Mouse (Mus musculus) ES-Bruce4 (cell line): ENCODE measurements around the gene Fkbp1b.

ENCODE experiments used
- CTCF ChIP-seq: IDR thresholded peaks from one replicate; pipeline ENCODE4 v1.8.1; 2011; ENCODE audit warnings: low read depth, low read length
- POLR2A ChIP-seq: IDR thresholded peaks from one replicate; pipeline ENCODE4 v1.8.1; 2011; ENCODE audit warnings: low read length; ENCODE audit not compliant: insufficient read depth

DNA sequence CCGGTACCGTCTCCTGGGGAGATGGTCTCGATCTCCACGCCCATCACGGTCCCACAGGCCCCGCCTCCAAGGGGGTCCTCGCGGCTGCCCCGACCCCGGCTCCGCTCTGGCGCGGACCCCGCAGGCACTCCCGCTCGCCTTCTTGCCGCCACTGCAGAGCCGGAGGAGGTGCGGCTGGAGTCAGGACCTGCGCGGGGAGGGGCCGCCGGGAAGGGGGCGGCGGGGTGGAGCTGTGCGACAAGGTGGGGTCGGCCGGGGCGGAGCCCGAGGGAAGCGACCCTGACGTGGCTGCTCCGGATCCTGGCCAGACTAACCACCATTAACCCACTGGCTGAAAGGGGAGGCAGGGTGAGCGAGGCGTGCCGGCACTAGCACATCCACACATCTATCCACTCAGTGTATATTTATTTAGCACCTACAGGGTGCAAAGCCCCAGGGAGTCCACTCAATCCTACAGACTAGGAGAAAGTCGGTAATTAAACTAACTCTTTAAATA lies at the start of gene Fkbp1b:
- no peak for TF ChIP-seq CTCF
- TF ChIP-seq POLR2A = peak; percentile 68
